Mouse (Mus musculus) cortical plate, adult 2 months (tissue): ENCODE measurements around the gene Rdh13.

ENCODE experiments used
- CTCF ChIP-seq: fragments of 200-500 bp; IDR thresholded peaks from 2 replicates; pipeline ENCODE4 v1.5.1; 2011; ENCODE audit warnings: mild to moderate bottlenecking, control low read depth, low read length; ENCODE audit not compliant: insufficient read depth; ENCODE audit errors: extremely low read depth
- POLR2A ChIP-seq: fragments of 200-500 bp; IDR thresholded peaks from 2 replicates; pipeline ENCODE4 v1.6.1; 2011; ENCODE audit warnings: mild to moderate bottlenecking, low read length, control low read depth; ENCODE audit not compliant: insufficient read depth; ENCODE audit errors: extremely low read depth

GRCm38 (mm10) chr7:4491308-4491707 lies 45.9 kb upstream of the Rdh13 start:
- TF ChIP-seq CTCF (no peak), POLR2A (no peak)
